Mouse (Mus musculus): ENCODE measurements around the gene Mep1a. TPM values are rescaled to one million over a fixed set of nuclear protein-coding genes. Genes with fewer than 3 reads are reported as not detected.
"Not testable (repeated sequence)": the region's sequence is repeated elsewhere in the genome, so short reads cannot be mapped to it uniquely, and the experiment has no call there.

Gene Mep1a
- 37.4 TPM in 2 replicates for polyA plus RNA-seq (2015; fragmentation: Nextera tagmentation; extraction: Ambion mirVana)

GRCm38 (mm10) chr17:43502592-43502991 lies at the start of gene Mep1a:
Gene Mep1a, minus strand, starts transcription at chr17:43502812.
- WGBS = 79% methylated on average over 9 of the region's 9 CpGs
- H3K4me3 ChIP-seq (replicated peaks) = no peak within 1 kb of the TSS
- no peak for ATAC-seq (replicated peaks; ENCODE audit: low FRiP score)
- H3K9ac ChIP-seq = no peak within 1 kb of the TSS
- H3K27ac ChIP-seq = peak within 1 kb of the TSS; percentile 70
- H3K4me2 ChIP-seq = 0 out of 2 replicates have a peak within 1 kb of the TSS, but pooled peaks have one; percentile 1
- no peaks in the 10 kb centered on the region for H3K27me3 ChIP-seq
- no peaks in the 10 kb centered on the region for H3K9me3 ChIP-seq (replicated peaks)
- no peaks in the 10 kb centered on the region for H3K36me3 ChIP-seq
- H3K4me1 ChIP-seq = peaks cover 9% of the 10 kb centered on the region; the same call in 1 of the 2 replicates

GRCm38 (mm10) chr17:43551122-43551630 lies 48.6 kb upstream of the Mep1a start:
- H3K9me3 ChIP-seq (replicated peaks) = no peaks in the 10 kb centered on the region
- no peak for ATAC-seq (replicated peaks; ENCODE audit: low FRiP score)
- 46% methylated on average over 3 of the region's 3 CpGs for WGBS
- H3K9ac ChIP-seq = no peak overlapping the region
- H3K4me1 ChIP-seq = peaks cover 16% of the 10 kb centered on the region
- H3K4me2 ChIP-seq = no peak overlapping the region
- H3K27me3 ChIP-seq = no peaks in the 10 kb centered on the region
- no peak overlapping the region for H3K4me3 ChIP-seq (replicated peaks)
- no peak overlapping the region for H3K27ac ChIP-seq
- no peaks in the 10 kb centered on the region for H3K36me3 ChIP-seq

GRCm38 (mm10) chr17:43544040-43544439 lies 41.4 kb upstream of the Mep1a start:
- no peak overlapping the region for H3K9ac ChIP-seq
- no peak overlapping the region for H3K4me2 ChIP-seq
- ATAC-seq (replicated peaks; ENCODE audit: low FRiP score) = no peak
- no peaks in the 10 kb centered on the region for H3K9me3 ChIP-seq (replicated peaks)
- no peaks in the 10 kb centered on the region for H3K27me3 ChIP-seq
- H3K4me1 ChIP-seq = no peaks in the 10 kb centered on the region
- WGBS = 88% methylated on average over 4 of the region's 4 CpGs
- no peak overlapping the region for H3K4me3 ChIP-seq (replicated peaks)
- no peak overlapping the region for H3K27ac ChIP-seq
- no peaks in the 10 kb centered on the region for H3K36me3 ChIP-seq

- no peak within 1 kb of the TSS for H3K4me2 ChIP-seq
- no peak within 1 kb of the TSS for H3K4me3 ChIP-seq (replicated peaks)
- no peaks in the 10 kb centered on the region for H3K36me3 ChIP-seq
- no peaks in the 10 kb centered on the region for H3K4me1 ChIP-seq
- no peak within 1 kb of the TSS for H3K27ac ChIP-seq
- H3K27me3 ChIP-seq = no peaks in the 10 kb centered on the region
- H3K9me3 ChIP-seq (replicated peaks) = no peaks in the 10 kb centered on the region
- no peak within 1 kb of the TSS for H3K9ac ChIP-seq
- no peak for ATAC-seq (replicated peaks; ENCODE audit: low FRiP score)
- WGBS = 20% methylated on average over 1 of the region's 1 CpGs
Observed at GRCm38 (mm10) chr17:43543539-43543938, 40.9 kb upstream of the Mep1a start, which contains the start of gene Ankrd66. Gene Ankrd66, minus strand, starts transcription at chr17:43543639.

GRCm38 (mm10) chr17:43538767-43539166 lies 36.2 kb upstream of the Mep1a start:
- ATAC-seq (replicated peaks; ENCODE audit: low FRiP score) = no peak
- Histone ChIP-seq H3K36me3 (no peaks in the 10 kb centered on the region), H3K4me2 (no peak overlapping the region), H3K4me1 (peaks cover 9% of the 10 kb centered on the region), H3K27ac (no peak overlapping the region), H3K4me3 (replicated peaks) (no peak overlapping the region), H3K9me3 (replicated peaks) (no peaks in the 10 kb centered on the region), H3K27me3 (no peaks in the 10 kb centered on the region), H3K9ac (no peak overlapping the region)
- WGBS = 93% methylated on average over 3 of the region's 3 CpGs

- not testable (repeated sequence) for H3K9ac ChIP-seq; H3K4me2 ChIP-seq; H3K36me3 ChIP-seq; H3K27ac ChIP-seq; H3K4me3 ChIP-seq (replicated peaks); ATAC-seq (replicated peaks; ENCODE audit: low FRiP score); H3K4me1 ChIP-seq; H3K9me3 ChIP-seq (replicated peaks); H3K27me3 ChIP-seq
- 91% methylated on average over 6 of the region's 6 CpGs for WGBS
Observed at GRCm38 (mm10) chr17:43536841-43537240, 34.2 kb upstream of the Mep1a start.

GRCm38 (mm10) chr17:43534362-43535222 lies 32.0 kb upstream of the Mep1a start:
- no peaks in the 10 kb centered on the region for H3K36me3 ChIP-seq
- peak; percentile 97 for ATAC-seq (replicated peaks; ENCODE audit: low FRiP score)
- H3K27ac ChIP-seq = peak overlapping the region; percentile 80
- H3K4me1 ChIP-seq = peaks cover 9% of the 10 kb centered on the region
- whole genome bisulfite sequencing = 16% methylated on average over 23 of the region's 23 CpGs
- H3K9me3 ChIP-seq (replicated peaks) = no peaks in the 10 kb centered on the region
- peak overlapping the region; percentile 29 for H3K4me3 ChIP-seq (replicated peaks)
- H3K4me2 ChIP-seq = peak overlapping the region; percentile 59
- H3K9ac ChIP-seq = peak overlapping the region; percentile 18; the same call in 1 of the 2 replicates
- no peaks in the 10 kb centered on the region for H3K27me3 ChIP-seq

- Histone ChIP-seq H3K4me2 (no peak overlapping the region), H3K9ac (no peak overlapping the region), H3K9me3 (replicated peaks) (no peaks in the 10 kb centered on the region), H3K27ac (no peak overlapping the region), H3K4me1 (peaks cover 9% of the 10 kb centered on the region), H3K27me3 (no peaks in the 10 kb centered on the region), H3K36me3 (no peaks in the 10 kb centered on the region), H3K4me3 (replicated peaks) (no peak overlapping the region)
- ATAC-seq (replicated peaks; ENCODE audit: low FRiP score) = no peak
- 95% methylated on average over 4 of the region's 4 CpGs for WGBS
Observed at GRCm38 (mm10) chr17:43531192-43531591, 28.6 kb upstream of the Mep1a start.

- ATAC-seq (replicated peaks; ENCODE audit: low FRiP score) = no peak
- Histone ChIP-seq H3K27me3 (no peaks in the 10 kb centered on the region), H3K4me2 (no peak overlapping the region), H3K9ac (no peak overlapping the region), H3K36me3 (no peaks in the 10 kb centered on the region), H3K9me3 (replicated peaks) (no peaks in the 10 kb centered on the region), H3K27ac (no peak overlapping the region), H3K4me3 (replicated peaks) (no peak overlapping the region), H3K4me1 (peaks cover 9% of the 10 kb centered on the region)
- WGBS = 89% methylated on average over 2 of the region's 2 CpGs
Observed at GRCm38 (mm10) chr17:43530507-43530906, 27.9 kb upstream of the Mep1a start.

GRCm38 (mm10) chr17:43520166-43520565 lies 17.6 kb upstream of the Mep1a start:
- Histone ChIP-seq H3K4me1 (peaks cover 4% of the 10 kb centered on the region; the same call in 1 of the 2 replicates), H3K27me3 (no peaks in the 10 kb centered on the region), H3K36me3 (no peaks in the 10 kb centered on the region), H3K9ac (no peak overlapping the region), H3K4me2 (no peak overlapping the region), H3K27ac (no peak overlapping the region), H3K9me3 (replicated peaks) (0 out of 2 replicates have a peak, but pooled peaks cover under 1% of the 10 kb centered on the region), H3K4me3 (replicated peaks) (no peak overlapping the region)
- ATAC-seq (replicated peaks; ENCODE audit: low FRiP score) = no peak
- WGBS = 63% methylated on average over 3 of the region's 3 CpGs

GRCm38 (mm10) chr17:43518644-43519409 lies 16.2 kb upstream of the Mep1a start:
- Histone ChIP-seq H3K27ac (no peak overlapping the region), H3K36me3 (no peaks in the 10 kb centered on the region), H3K9ac (no peak overlapping the region), H3K4me1 (peaks cover 4% of the 10 kb centered on the region; the same call in 1 of the 2 replicates), H3K27me3 (no peaks in the 10 kb centered on the region), H3K9me3 (replicated peaks) (0 out of 2 replicates have a peak, but pooled peaks cover 8% of the 10 kb centered on the region), H3K4me3 (replicated peaks) (no peak overlapping the region), H3K4me2 (peak overlapping the region; percentile 26; the same call in 1 of the 2 replicates)
- 27% methylated on average over 18 of the region's 18 CpGs for WGBS
- peak; percentile 56 for ATAC-seq (replicated peaks; ENCODE audit: low FRiP score)

Data from kidney, embryonic 15.5 days (tissue).